Mouse (Mus musculus): ENCODE results near the gene Slc4a10. TPM values are rescaled to one million over a fixed set of nuclear protein-coding genes. Genes with fewer than 3 reads are reported as not detected.

Slc4a10 gene
- polyA plus RNA-seq, 1 experiment = 69.8 TPM

DNA sequence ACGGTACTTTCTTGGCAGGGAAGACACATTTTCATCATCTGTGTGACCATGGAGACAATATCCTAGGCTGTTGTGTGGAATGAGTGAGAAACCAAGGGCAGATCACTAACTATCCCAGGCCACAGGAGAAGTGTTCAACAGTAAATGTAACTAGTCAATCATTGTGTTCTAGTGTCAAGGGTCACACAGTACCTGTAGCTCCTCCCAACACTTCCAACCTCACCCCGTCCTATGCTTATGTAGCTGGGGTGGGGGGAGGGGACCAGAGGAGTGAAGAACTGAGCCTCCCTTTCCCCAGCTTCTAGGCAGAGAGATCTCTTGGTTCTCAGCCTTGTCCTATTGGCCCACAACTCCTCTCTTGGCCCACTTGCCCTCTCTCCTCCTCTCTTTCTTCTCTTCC, 323.8 kb downstream of the Slc4a10 start:
- WGBS = 55% methylated on average over 2 of the region's 2 CpGs
- H3K27me3 ChIP-seq (ENCODE audit: control insufficient read depth, insufficient read depth, low read length) = no peaks in the 10 kb centered on the region
- DNase-seq = no peak

DNA sequence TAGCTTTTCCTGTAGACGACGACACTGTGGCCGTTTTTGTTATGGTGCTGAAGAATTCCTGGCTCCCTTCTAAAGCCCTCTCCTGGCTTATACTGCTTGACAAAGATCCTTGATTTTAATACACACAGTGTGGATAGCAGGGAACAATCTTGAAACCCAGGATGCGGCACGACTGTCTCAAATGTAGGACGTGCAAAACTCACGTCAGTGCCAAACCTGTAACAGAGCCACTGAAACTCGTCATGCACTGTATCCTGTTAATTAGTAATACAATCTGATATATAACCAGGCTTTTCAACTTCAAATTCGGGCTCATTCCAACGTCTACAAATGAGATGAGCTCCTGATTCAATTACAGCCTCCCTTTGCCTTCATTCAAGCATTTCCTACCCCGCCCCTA, 327.4 kb downstream of the Slc4a10 start:
- TF ChIP-seq CTCF (IDR thresholded peaks at IDR 0.05; ENCODE audit: borderline replicate concordance, insufficient read depth, low read depth, low read length) = no peak
- no peak for TF ChIP-seq POLR2A (IDR thresholded peaks at IDR 0.05; ENCODE audit: borderline replicate concordance, insufficient read depth, low read length)
- Histone ChIP-seq H3K4me1 (ENCODE audit: control insufficient read depth, insufficient read depth, low read length) (no peaks in the 10 kb centered on the region; the same call in 1 of the 2 replicates), H3K27me3 (ENCODE audit: control insufficient read depth, insufficient read depth, low read length) (no peaks in the 10 kb centered on the region), H3K27ac (ENCODE audit: insufficient read depth, low read length) (no peak overlapping the region), H3K4me3 (replicated peaks; ENCODE audit: insufficient read depth, low read depth, low read length) (no peak overlapping the region)
- no peak for DNase-seq
- 65% methylated on average over 11 of the region's 11 CpGs for WGBS

More for the DNA sequence above, 323.8 kb downstream of the Slc4a10 start:
- Histone ChIP-seq H3K27ac (ENCODE audit: insufficient read depth, low read length) (no peak overlapping the region), H3K4me3 (replicated peaks; ENCODE audit: insufficient read depth, low read depth, low read length) (no peak overlapping the region), H3K4me1 (ENCODE audit: control insufficient read depth, insufficient read depth, low read length) (peaks cover 3% of the 10 kb centered on the region; the same call in 1 of the 2 replicates)
- no peak for TF ChIP-seq CTCF (IDR thresholded peaks at IDR 0.05; ENCODE audit: borderline replicate concordance, insufficient read depth, low read depth, low read length)
- no peak for TF ChIP-seq POLR2A (IDR thresholded peaks at IDR 0.05; ENCODE audit: borderline replicate concordance, insufficient read depth, low read length)

Other genes with a start within 250 kb of the Slc4a10 start
- 0.39 and 0.57 TPM in 2 replicates for gene Tbr1, start 243.5 kb upstream of the Slc4a10 start, polyA plus RNA-seq (2012; rRNA removed)

All from cerebellum, adult 2 months (tissue).